Mouse (Mus musculus) testis, postnatal 10 days (tissue): ENCODE data around the gene Hist2h4.

Experiments
- DNase-seq: peaks from one replicate; pipeline ENCODE4 v3.0.0; 2021; ENCODE audit warnings: low spot score

The Hist2h4 gene

GRCm38 (mm10) chr3:96220765-96221639 is 42.1 kb downstream of the Hist2h4 start, which contains the start of the genes Hist2h2ac and Hist2h2be:
TSS of gene Hist2h2ac (minus strand) at chr3:96220880.
TSS of gene Hist2h2be (plus strand) at chr3:96221119.
- peak; percentile 73 for DNase-seq

GRCm38 (mm10) chr3:96220131-96220764 is 42.9 kb downstream of the Hist2h4 start:
- DNase-seq: peak; percentile 53

DNA sequence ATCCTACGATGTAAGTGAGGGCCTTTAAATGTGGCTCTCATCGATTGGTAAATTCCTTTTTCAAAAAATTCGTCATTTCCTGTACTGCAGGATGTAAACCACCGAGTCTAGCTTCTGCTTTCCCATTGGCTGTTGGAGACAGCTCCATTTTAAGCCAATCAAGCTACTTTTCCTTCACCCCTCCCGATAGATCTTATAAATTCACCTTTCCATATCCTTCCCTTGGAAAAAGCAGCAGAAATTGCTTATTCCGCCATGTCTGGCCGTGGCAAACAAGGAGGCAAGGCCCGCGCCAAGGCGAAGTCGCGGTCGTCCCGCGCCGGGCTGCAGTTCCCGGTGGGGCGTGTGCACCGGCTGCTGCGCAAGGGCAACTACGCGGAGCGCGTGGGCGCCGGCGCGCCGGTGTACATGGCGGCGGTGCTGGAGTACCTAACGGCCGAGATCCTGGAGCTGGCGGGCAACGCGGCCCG is 43.4 kb downstream of the Hist2h4 start, which contains the start of the genes Bola1 and Hist2h2ab:
Bola1 (minus strand) TSS at position 49 of the 470 bp plus-strand sequence.
Hist2h2ab (plus strand) TSS at position 205 of the 470 bp plus-strand sequence.
- DNase-seq: peak; percentile 70

DNA sequence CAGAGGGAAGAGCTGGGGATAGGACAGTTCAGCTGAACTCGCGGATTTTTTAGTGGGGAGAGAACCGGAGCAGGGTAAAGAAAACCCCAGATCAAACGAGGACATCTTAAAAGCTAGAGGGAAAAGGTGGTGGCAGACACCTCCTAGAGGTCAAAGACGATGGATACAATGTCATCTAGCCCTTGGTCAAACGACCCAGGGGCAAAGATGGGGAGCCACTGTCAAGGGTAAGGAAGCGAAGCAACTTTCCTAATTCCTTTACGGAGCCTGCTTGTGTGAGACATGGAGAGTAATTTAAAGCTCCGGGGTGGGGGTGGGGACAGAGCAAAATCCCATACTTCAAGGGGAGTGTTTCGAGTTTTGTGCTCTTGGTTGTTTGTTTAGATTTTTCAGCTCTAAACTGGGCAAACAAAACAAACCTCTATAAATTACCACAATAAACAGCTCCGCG is 43.9 kb downstream of the Hist2h4 start:
- no peak for DNase-seq
